Mouse (Mus musculus): ENCODE data around the gene Gpsm3. TPM values are rescaled to one million over a fixed set of nuclear protein-coding genes. Genes with fewer than 3 reads are reported as not detected.

Gene Gpsm3
- polyA plus RNA-seq, 1 experiment, result 3.1 TPM

- TF ChIP-seq POLR2A (IDR thresholded peaks at IDR 0.05; ENCODE audit: insufficient read length, low read depth) (no peak), TCF3 (IDR thresholded peaks at IDR 0.05; ENCODE audit: insufficient read length, low read depth) (no peak), USF1 (IDR thresholded peaks at IDR 0.05; ENCODE audit: low read depth) (no peak), TCF12 (IDR thresholded peaks at IDR 0.05; ENCODE audit: insufficient read depth, poor library complexity, severe bottlenecking) (no peak), CEBPB (IDR thresholded peaks at IDR 0.05; ENCODE audit: insufficient read depth, poor library complexity, severe bottlenecking) (no peak), E2F4 (IDR thresholded peaks at IDR 0.05; ENCODE audit: insufficient read depth) (no peak), MAX (IDR thresholded peaks at IDR 0.05; ENCODE audit: low read depth) (no peak), POLR2AphosphoS2 (IDR thresholded peaks at IDR 0.05; ENCODE audit: insufficient read length, low read depth) (no peak)
- H3ac ChIP-seq (ENCODE audit: control insufficient read depth, insufficient read length), result no peak overlapping the region
- H3K79me2 ChIP-seq (ENCODE audit: control insufficient read depth, insufficient read depth), result no peaks in the 10 kb centered on the region
- H3K27me3 ChIP-seq (ENCODE audit: control insufficient read depth, insufficient read depth, insufficient read length), result peaks cover 13% of the 10 kb centered on the region
- H3K4me3 ChIP-seq, result no peak overlapping the region
- H3K4me2 ChIP-seq (ENCODE audit: low read depth), result no peak overlapping the region
- no peaks in the 10 kb centered on the region for H3K36me3 ChIP-seq (ENCODE audit: control insufficient read depth, insufficient read depth)
These were observed 39.8 kb upstream of the Gpsm3 start for GRCm38 (mm10) chr17:34549843-34550242.

- Histone ChIP-seq H3ac (ENCODE audit: control insufficient read depth, insufficient read length) (no peak overlapping the region), H3K79me2 (ENCODE audit: control insufficient read depth, insufficient read depth) (no peaks in the 10 kb centered on the region)
- no peak for TF ChIP-seq POLR2A (IDR thresholded peaks at IDR 0.05; ENCODE audit: insufficient read length, low read depth)
- TF ChIP-seq E2F4 (IDR thresholded peaks at IDR 0.05; ENCODE audit: insufficient read depth), result no peak
- TF ChIP-seq TCF3 (IDR thresholded peaks at IDR 0.05; ENCODE audit: insufficient read length, low read depth), result no peak
These were observed 34.1 kb upstream of the Gpsm3 start for GRCm38 (mm10) chr17:34555483-34555882.

DNA sequence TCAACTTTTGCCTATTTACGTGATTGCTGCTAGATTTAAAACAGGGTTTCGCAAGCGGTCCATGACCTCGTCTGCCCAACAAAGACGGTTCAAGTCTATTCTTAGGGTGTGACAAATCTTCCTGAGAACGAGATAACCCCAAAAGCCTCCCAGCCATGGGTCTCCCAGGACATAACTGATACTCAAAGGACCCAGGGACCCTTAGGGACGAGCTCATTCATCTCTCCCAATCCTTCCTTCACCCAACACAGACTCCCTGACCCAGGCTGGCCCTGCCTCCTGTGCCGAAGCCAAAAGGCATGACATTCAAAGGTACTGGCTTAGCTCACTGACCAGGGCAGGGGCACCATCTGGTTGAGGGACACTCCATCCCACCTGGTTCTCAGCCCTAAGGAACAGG, 33.2 kb upstream of the Gpsm3 start:
- Histone ChIP-seq H3K79me2 (ENCODE audit: control insufficient read depth, insufficient read depth) (no peaks in the 10 kb centered on the region), H3K4me2 (ENCODE audit: low read depth) (no peak overlapping the region), H3K27me3 (ENCODE audit: control insufficient read depth, insufficient read depth, insufficient read length) (peaks cover 39% of the 10 kb centered on the region), H3K36me3 (ENCODE audit: control insufficient read depth, insufficient read depth) (no peaks in the 10 kb centered on the region), H3K4me3 (no peak overlapping the region), H3ac (ENCODE audit: control insufficient read depth, insufficient read length) (no peak overlapping the region)
- no peak for TF ChIP-seq MYOG (IDR thresholded peaks at IDR 0.05; ENCODE audit: control insufficient read depth in 1 of 3, insufficient read depth in 1 of 3, insufficient read length in 2 of 3, low read depth in 2 of 3)
- TF ChIP-seq POLR2A (IDR thresholded peaks at IDR 0.05; ENCODE audit: insufficient read length, low read depth), result no peak
- no peak for TF ChIP-seq TCF12 (IDR thresholded peaks at IDR 0.05; ENCODE audit: insufficient read depth, poor library complexity, severe bottlenecking)
- TF ChIP-seq MYOD1 (IDR thresholded peaks at IDR 0.05; ENCODE audit: control insufficient read depth in 1 of 3, insufficient read length in 2 of 3, low read depth in 2 of 3), result no peak
- no peak for TF ChIP-seq SRF (IDR thresholded peaks at IDR 0.05; ENCODE audit: control insufficient read depth, insufficient read length, low read depth)

More at GRCm38 (mm10) chr17:34555483-34555882, 34.1 kb upstream of the Gpsm3 start:
- peaks cover 31% of the 10 kb centered on the region for H3K27me3 ChIP-seq (ENCODE audit: control insufficient read depth, insufficient read depth, insufficient read length)
- H3K36me3 ChIP-seq (ENCODE audit: control insufficient read depth, insufficient read depth), result no peaks in the 10 kb centered on the region
- no peak overlapping the region for H3K4me3 ChIP-seq
- no peak overlapping the region for H3K4me2 ChIP-seq (ENCODE audit: low read depth)

- peaks cover 41% of the 10 kb centered on the region for H3K27me3 ChIP-seq (ENCODE audit: control insufficient read depth, insufficient read depth, insufficient read length)
- H3K4me2 ChIP-seq (ENCODE audit: low read depth), result no peak overlapping the region
- no peaks in the 10 kb centered on the region for H3K79me2 ChIP-seq (ENCODE audit: control insufficient read depth, insufficient read depth)
- H3K36me3 ChIP-seq (ENCODE audit: control insufficient read depth, insufficient read depth), result no peaks in the 10 kb centered on the region
- no peak overlapping the region for H3ac ChIP-seq (ENCODE audit: control insufficient read depth, insufficient read length)
- no peak for TF ChIP-seq CEBPB (IDR thresholded peaks at IDR 0.05; ENCODE audit: insufficient read depth, poor library complexity, severe bottlenecking)
- no peak for TF ChIP-seq TCF12 (IDR thresholded peaks at IDR 0.05; ENCODE audit: insufficient read depth, poor library complexity, severe bottlenecking)
- TF ChIP-seq POLR2A (IDR thresholded peaks at IDR 0.05; ENCODE audit: insufficient read length, low read depth), result no peak
- TF ChIP-seq E2F4 (IDR thresholded peaks at IDR 0.05; ENCODE audit: insufficient read depth), result no peak
- no peak for TF ChIP-seq SRF (IDR thresholded peaks at IDR 0.05; ENCODE audit: control insufficient read depth, insufficient read length, low read depth)
- no peak for TF ChIP-seq REST (IDR thresholded peaks at IDR 0.05; ENCODE audit: insufficient read depth, insufficient read length)
- TF ChIP-seq TCF3 (IDR thresholded peaks at IDR 0.05; ENCODE audit: insufficient read length, low read depth), result no peak
- no peak for TF ChIP-seq POLR2AphosphoS2 (IDR thresholded peaks at IDR 0.05; ENCODE audit: insufficient read length, low read depth)
- TF ChIP-seq MYOD1 (IDR thresholded peaks at IDR 0.05; ENCODE audit: control insufficient read depth in 1 of 3, insufficient read length in 2 of 3, low read depth in 2 of 3), result no peak
- TF ChIP-seq MYOG (IDR thresholded peaks at IDR 0.05; ENCODE audit: control insufficient read depth in 1 of 3, insufficient read depth in 1 of 3, insufficient read length in 2 of 3, low read depth in 2 of 3), result no peak
- no peak for TF ChIP-seq MAX (IDR thresholded peaks at IDR 0.05; ENCODE audit: low read depth)
- TF ChIP-seq USF1 (IDR thresholded peaks at IDR 0.05; ENCODE audit: low read depth), result no peak
- H3K4me3 ChIP-seq, result no peak overlapping the region
These were observed 32.2 kb upstream of the Gpsm3 start for GRCm38 (mm10) chr17:34557411-34557810.

- Histone ChIP-seq H3ac (ENCODE audit: control insufficient read depth, insufficient read length) (no peak overlapping the region), H3K4me3 (no peak overlapping the region), H3K27me3 (ENCODE audit: control insufficient read depth, insufficient read depth, insufficient read length) (peaks cover 49% of the 10 kb centered on the region), H3K4me2 (ENCODE audit: low read depth) (no peak overlapping the region), H3K36me3 (ENCODE audit: control insufficient read depth, insufficient read depth) (no peaks in the 10 kb centered on the region), H3K79me2 (ENCODE audit: control insufficient read depth, insufficient read depth) (no peaks in the 10 kb centered on the region)
- TF ChIP-seq SRF (IDR thresholded peaks at IDR 0.05; ENCODE audit: control insufficient read depth, insufficient read length, low read depth) (no peak), MYOG (IDR thresholded peaks at IDR 0.05; ENCODE audit: control insufficient read depth in 1 of 3, insufficient read depth in 1 of 3, insufficient read length in 2 of 3, low read depth in 2 of 3) (no peak), CEBPB (IDR thresholded peaks at IDR 0.05; ENCODE audit: insufficient read depth, poor library complexity, severe bottlenecking) (no peak), E2F4 (IDR thresholded peaks at IDR 0.05; ENCODE audit: insufficient read depth) (no peak), MYOD1 (IDR thresholded peaks at IDR 0.05; ENCODE audit: control insufficient read depth in 1 of 3, insufficient read length in 2 of 3, low read depth in 2 of 3) (no peak), USF1 (IDR thresholded peaks at IDR 0.05; ENCODE audit: low read depth) (no peak), TCF12 (IDR thresholded peaks at IDR 0.05; ENCODE audit: insufficient read depth, poor library complexity, severe bottlenecking) (no peak), POLR2A (IDR thresholded peaks at IDR 0.05; ENCODE audit: insufficient read length, low read depth) (no peak), POLR2AphosphoS2 (IDR thresholded peaks at IDR 0.05; ENCODE audit: insufficient read length, low read depth) (no peak), TCF3 (IDR thresholded peaks at IDR 0.05; ENCODE audit: insufficient read length, low read depth) (no peak), REST (IDR thresholded peaks at IDR 0.05; ENCODE audit: insufficient read depth, insufficient read length) (no peak), MAX (IDR thresholded peaks at IDR 0.05; ENCODE audit: low read depth) (no peak)
These were observed 30.5 kb upstream of the Gpsm3 start for GRCm38 (mm10) chr17:34559116-34559515.

All from myocyte (in vitro differentiated cells).